Mouse (Mus musculus): ENCODE results near the gene Hist1h3d. TPM values are rescaled to one million over a fixed set of nuclear protein-coding genes. Genes with fewer than 3 reads are reported as not detected.
"Not testable (repeated sequence)": the region's sequence is repeated elsewhere in the genome, so short reads cannot be mapped to it uniquely, and the experiment has no call there.

Hist1h3d gene
- total and polyA plus RNA-seq, 3 experiments: 1.4 to 150 TPM; not detected in 1

DNA sequence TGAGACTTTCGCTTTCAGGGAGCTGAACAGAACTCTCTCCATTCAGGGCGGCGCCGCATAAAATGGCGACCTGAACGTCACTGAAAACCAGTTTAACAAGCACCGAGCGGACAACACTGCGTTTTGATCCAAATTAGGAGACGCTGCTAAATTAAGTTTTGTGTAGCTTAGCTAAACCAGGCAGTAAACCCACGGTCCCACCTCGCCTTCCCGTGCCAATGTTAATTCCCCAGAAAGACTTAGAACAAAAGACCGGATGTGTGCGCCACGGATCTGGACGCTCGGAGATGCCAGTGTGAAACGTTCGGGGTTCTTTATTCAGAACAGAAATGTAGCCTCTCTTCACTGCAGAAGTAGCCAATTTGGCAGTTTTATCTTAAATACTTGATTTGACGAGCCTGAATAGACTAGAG, 9.5 kb downstream of the Hist1h3d start:
- H3K9me3 ChIP-seq (replicated peaks; ENCODE audit: insufficient read depth, low read length): no peaks in the 10 kb centered on the region
- H3K79me2 ChIP-seq (ENCODE audit: control insufficient read depth, insufficient read depth, low read length, poor library complexity): no peaks in the 10 kb centered on the region; the same call in 1 of the 2 replicates
- peak; percentile 91 for DNase-seq (ENCODE audit: low read depth, low spot score)
- TF ChIP-seq MAFK (IDR thresholded peaks at IDR 0.05; ENCODE audit: borderline replicate concordance, low read depth, low read length) (no peak), TAL1 (IDR thresholded peaks at IDR 0.05; ENCODE audit: low read length) (no peak), TCF12 (IDR thresholded peaks at IDR 0.05; ENCODE audit: low read depth, low read length) (no peak), ZC3H11A (IDR thresholded peaks at IDR 0.05; ENCODE audit: low read depth, low read length) (no peak), POLR2AphosphoS5 (IDR thresholded peaks at IDR 0.05; ENCODE audit: borderline replicate concordance, low read depth, low read length) (0 out of 2 replicates have a peak, but pooled peaks have one; percentile 97), NRF1 (IDR thresholded peaks at IDR 0.05; ENCODE audit: insufficient read depth, low read depth, low read length, poor library complexity, severe bottlenecking) (no peak), USF1 (IDR thresholded peaks at IDR 0.05; ENCODE audit: low read depth, low read length) (no peak), GABPA (IDR thresholded peaks at IDR 0.05; ENCODE audit: low read depth, low read length) (no peak), ETS1 (IDR thresholded peaks at IDR 0.05; ENCODE audit: low read depth, low read length) (no peak), CTCF (IDR thresholded peaks at IDR 0.05 in 2 of 3, conservative IDR thresholded peaks at IDR 0.05 in 1 of 3; ENCODE audit: control insufficient read depth in 1 of 3, insufficient read depth in 1 of 3, low read depth in 2 of 3, low read length in 3 of 3, poor library complexity in 1 of 3, severe bottlenecking in 1 of 3) (no peak), SMC3 (IDR thresholded peaks at IDR 0.05; ENCODE audit: low read depth, low read length) (no peak), TBP (IDR thresholded peaks at IDR 0.05; ENCODE audit: low read depth, low read length) (no peak; the same call in 1 of the 2 replicates), POLR2A (IDR thresholded peaks at IDR 0.05; ENCODE audit: control insufficient read depth in 1 of 2, insufficient read depth in 1 of 2, low read depth in 1 of 2, low read length in 2 of 2, poor library complexity in 1 of 2) (peak in 1 of 2 experiments; percentile 79; a peak in 3 of 4 replicates)
- H3K4me3 ChIP-seq (ENCODE audit: control insufficient read depth in 1 of 2, insufficient read depth in 1 of 2, low read depth in 2 of 2, low read length in 2 of 2): peak overlapping the region; percentile 51 to 60
- H3K9ac ChIP-seq (ENCODE audit: control insufficient read depth, low read depth, low read length, poor library complexity, severe bottlenecking): peak overlapping the region; percentile 80
- peaks cover 0 to 10% of the 10 kb centered on the region in 2 experiments; a peak in 2 of 4 replicates for H3K4me1 ChIP-seq (ENCODE audit: control insufficient read depth in 1 of 2, insufficient read depth in 2 of 2, low read length in 2 of 2)
- peak overlapping the region; percentile 98 for H3K27ac ChIP-seq (ENCODE audit: control insufficient read depth, low read depth, low read length)
- H3K36me3 ChIP-seq (ENCODE audit: control insufficient read depth in 1 of 2, insufficient read depth in 2 of 2, low read length in 2 of 2): peaks cover 0 to 37% of the 10 kb centered on the region in 2 experiments; a peak in 2 of 4 replicates
- H3K27me3 ChIP-seq (ENCODE audit: control insufficient read depth in 1 of 2, insufficient read depth in 2 of 2, low read length in 2 of 2): no peaks in the 10 kb centered on the region

DNA sequence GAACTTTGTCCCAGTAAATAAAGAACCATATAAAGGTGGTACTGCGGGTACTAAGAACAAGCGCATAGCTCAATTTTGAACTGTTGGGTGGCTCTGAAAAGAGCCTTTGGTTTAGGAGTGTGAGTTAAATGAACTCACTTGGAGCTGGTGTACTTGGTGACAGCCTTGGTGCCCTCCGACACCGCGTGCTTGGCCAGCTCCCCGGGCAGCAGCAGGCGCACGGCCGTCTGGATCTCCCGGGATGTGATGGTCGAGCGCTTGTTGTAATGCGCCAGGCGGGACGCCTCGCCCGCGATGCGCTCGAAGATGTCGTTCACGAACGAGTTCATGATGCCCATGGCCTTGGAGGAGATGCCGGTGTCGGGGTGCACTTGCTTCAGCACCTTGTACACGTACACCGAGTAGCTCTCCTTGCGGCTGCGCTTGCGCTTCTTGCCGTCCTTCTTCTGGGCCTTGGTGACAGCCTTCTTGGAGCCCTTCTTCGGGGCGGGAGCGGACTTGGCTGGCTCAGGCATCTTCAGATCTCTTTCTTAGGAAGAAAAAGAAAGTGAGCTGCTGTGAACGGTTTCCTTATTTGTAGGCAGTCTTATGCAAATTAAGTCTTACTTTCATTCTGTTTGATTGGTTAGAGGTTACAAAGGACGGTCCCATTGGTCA, 10.0 kb downstream of the Hist1h3d start:
- peak overlapping the region; percentile 80 for H3K9ac ChIP-seq (ENCODE audit: control insufficient read depth, low read depth, low read length, poor library complexity, severe bottlenecking)
- H3K36me3 ChIP-seq (ENCODE audit: control insufficient read depth in 1 of 2, insufficient read depth in 2 of 2, low read length in 2 of 2): peaks cover 0 to 32% of the 10 kb centered on the region in 2 experiments; a peak in 2 of 4 replicates
- peak overlapping the region; percentile 51 to 60; a peak in 3 of 4 replicates for H3K4me3 ChIP-seq (ENCODE audit: control insufficient read depth in 1 of 2, insufficient read depth in 1 of 2, low read depth in 2 of 2, low read length in 2 of 2)
- not testable (repeated sequence) for H3K27me3 ChIP-seq (ENCODE audit: control insufficient read depth in 1 of 2, insufficient read depth in 2 of 2, low read length in 2 of 2); H3K4me1 ChIP-seq (ENCODE audit: control insufficient read depth in 1 of 2, insufficient read depth in 2 of 2, low read length in 2 of 2); H3K79me2 ChIP-seq (ENCODE audit: control insufficient read depth, insufficient read depth, low read length, poor library complexity); H3K9me3 ChIP-seq (replicated peaks; ENCODE audit: insufficient read depth, low read length)
- TF ChIP-seq UBTF (IDR thresholded peaks at IDR 0.05; ENCODE audit: borderline replicate concordance, insufficient read depth, low read depth, low read length) (peak; percentile 90; the same call in 1 of the 2 replicates), POLR2A (IDR thresholded peaks at IDR 0.05; ENCODE audit: control insufficient read depth in 1 of 2, insufficient read depth in 1 of 2, low read depth in 1 of 2, low read length in 2 of 2, poor library complexity in 1 of 2) (peak; percentile 91 to 98), TBP (IDR thresholded peaks at IDR 0.05; ENCODE audit: low read depth, low read length) (peak; percentile 99), POLR2AphosphoS5 (IDR thresholded peaks at IDR 0.05; ENCODE audit: borderline replicate concordance, low read depth, low read length) (peak; percentile 94; the same call in 1 of the 2 replicates)
- peak; percentile 95 for DNase-seq (ENCODE audit: low read depth, low spot score)
- H3K27ac ChIP-seq (ENCODE audit: control insufficient read depth, low read depth, low read length): peak overlapping the region; percentile 98
